Comparison of ENCODE assay signal across 7 mouse cellular contexts in the genomic region with DNA sequence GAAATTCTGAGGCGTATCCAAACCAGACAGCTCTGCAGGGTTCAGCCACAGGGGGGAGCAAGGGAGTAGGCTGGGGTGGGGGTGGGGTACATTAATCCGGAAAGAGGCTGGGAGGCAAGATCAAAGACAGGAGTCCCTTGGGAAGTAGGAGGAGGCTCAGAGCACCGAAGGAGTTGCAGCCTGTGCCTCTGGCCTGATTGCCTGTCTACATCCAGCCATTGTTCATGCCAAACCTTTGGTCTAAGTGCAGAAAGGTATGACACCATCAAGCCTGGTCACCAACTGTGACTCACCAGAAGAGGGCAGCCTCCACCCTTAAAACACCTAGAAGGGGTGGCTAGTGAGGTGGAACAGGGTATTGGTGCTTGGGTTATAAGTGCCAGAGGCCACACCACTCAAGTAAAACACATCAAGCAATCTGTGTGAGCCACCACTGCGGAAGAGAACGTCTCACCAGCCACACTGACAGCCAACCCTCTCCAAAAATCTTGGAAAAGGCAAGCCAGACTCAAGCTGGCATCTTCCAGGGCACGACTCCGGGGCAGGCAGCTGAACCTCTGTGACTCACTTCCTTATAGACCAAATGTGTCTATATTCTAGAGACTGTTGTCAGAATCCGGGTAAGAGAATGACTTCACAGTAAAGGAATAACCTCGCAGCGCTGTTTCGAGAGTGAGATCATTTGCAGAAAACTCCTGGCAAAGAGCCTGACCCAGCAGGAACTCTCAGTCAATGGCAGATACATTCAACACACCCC. TPM values are rescaled to one million over a fixed set of nuclear protein-coding genes. Genes with fewer than 3 reads are reported as not detected.
A peak's percentile ranks its signal among the peaks of the same experiment; 100 is the strongest.
DNase-seq lines count a peak whose midpoint lies in the region; TF ChIP-seq lines count a peak whose summit lies in the region.

No protein-coding gene starts in this region.

- peaks cover 18% of the 10 kb centered on the region for H3K4me1 ChIP-seq in bone marrow macrophage, adult 2 months (ENCODE audit: control insufficient read depth, insufficient read depth, low read length)
- peaks cover 5% of the 10 kb centered on the region; the same call in 1 of the 2 replicates for H3K4me1 ChIP-seq in thymus, adult 2 months (replicated peaks; ENCODE audit: control insufficient read depth, insufficient read depth, low read length)

- H3K27me3 ChIP-seq in thymus, adult 2 months (ENCODE audit: control insufficient read depth, insufficient read depth, low read length), result peaks cover 5% of the 10 kb centered on the region; the same call in 1 of the 2 replicates

- TF ChIP-seq POLR2A in bone marrow macrophage, adult 2 months (IDR thresholded peaks at IDR 0.05; ENCODE audit: borderline replicate concordance, low read depth, low read length), result no peak
- TF ChIP-seq POLR2A in thymus, adult 2 months (IDR thresholded peaks at IDR 0.05; ENCODE audit: control insufficient read depth, extremely low read depth, insufficient read depth, low read length, poor library complexity), result no peak

- peak; percentile 36 for DNase-seq in urinary bladder, postnatal 25 days (ENCODE audit: low spot score)
- no peak for DNase-seq in urinary bladder, postnatal 4 days (ENCODE audit: low spot score in 2 of 2)
- DNase-seq in heart, adult 8-10 months (ENCODE audit: low spot score), result peak; percentile 30
- peak; percentile 76 for DNase-seq in kidney, adult 9 months
- peak; percentile 59 for DNase-seq in lung, postnatal 14 days
- peak; percentile 35 for DNase-seq in thymus, adult 2 months

- H3K27ac ChIP-seq in bone marrow macrophage, adult 2 months (ENCODE audit: insufficient read depth, low read depth, low read length), result peak overlapping the region; percentile 45
- no peak overlapping the region for H3K27ac ChIP-seq in thymus, adult 2 months (ENCODE audit: control insufficient read depth, insufficient read depth, low read length)

- H3K4me3 ChIP-seq in bone marrow macrophage, adult 2 months (ENCODE audit: insufficient read depth, low read length), result peak overlapping the region; percentile 19; the same call in 1 of the 2 replicates
- H3K4me3 ChIP-seq in thymus, adult 2 months (ENCODE audit: control insufficient read depth, insufficient read depth, low read length), result no peak overlapping the region

- TF ChIP-seq CTCF in bone marrow macrophage, adult 2 months (IDR thresholded peaks at IDR 0.05; ENCODE audit: low read depth, low read length), result peak; percentile 95
- peak; percentile 55; the same call in 1 of the 2 replicates for TF ChIP-seq CTCF in thymus, adult 2 months (IDR thresholded peaks at IDR 0.05; ENCODE audit: borderline replicate concordance, control insufficient read depth, extremely low read depth, insufficient read depth, low read length, poor library complexity)

- no peaks in the 10 kb centered on the region for H3K36me3 ChIP-seq in thymus, adult 2 months (ENCODE audit: control insufficient read depth, insufficient read depth, low read length)

- WGBS in thymus, adult 2 months, result 68% methylated on average over 11 of the region's 11 CpGs

RNA-seq across cellular contexts. Expression of a gene that starts 4.9 kb away (rescaled TPM):
- polyA plus RNA-seq in bone marrow macrophage, adult 2 months (2012; ENCODE audit: insufficient read depth, insufficient read length, missing spikeins), result 1.8 and 2.6 TPM in 2 replicates
- 1 to 10 TPM; 2.5 to 5.5 (median 3.2) TPM for total RNA-seq in heart, adult 8-10 months (2022)
- 6.9 and 7.6 TPM in 2 replicates for polyA plus RNA-seq in thymus, adult 2 months (2012; rRNA removed)

RNA-seq across cellular contexts. Expression of a gene that starts 34.4 kb away (rescaled TPM):
- polyA plus RNA-seq in bone marrow macrophage, adult 2 months (2012; ENCODE audit: insufficient read depth, insufficient read length, missing spikeins), result 54.5 and 64.3 TPM in 2 replicates
- total RNA-seq in heart, adult 8-10 months (2022), result 10 to 100 TPM; 58.0 to 66.2 (median 62.3) TPM
- polyA plus RNA-seq in thymus, adult 2 months (2012; rRNA removed), result 60.0 and 60.1 TPM in 2 replicates

Comparison
In these comparisons a context has a peak if more than half of its experiments do, and no peak if none do; other contexts are left out.
1. DNase-seq: peak in urinary bladder, postnatal 25 days (single experiment), heart, adult 8-10 months (single experiment), kidney, adult 9 months (single experiment), lung, postnatal 14 days (single experiment) and thymus, adult 2 months (single experiment); none in urinary bladder, postnatal 4 days (0 of 2).